Mouse (Mus musculus) midbrain, postnatal 0 days (tissue): Measurements from ENCODE around the gene Rbbp7. TPM values are rescaled to one million over a fixed set of nuclear protein-coding genes. Genes with fewer than 3 reads are reported as not detected.

Source experiments
- ATAC-seq: fragments of 200-750 bp; cut with Nextera tagmentation; 2 replicates; pipeline ENCODE4 v1.8.0; 2017; ENCODE audit warnings: moderate number of reproducible peaks, mild to moderate bottlenecking, moderate TSS enrichment, moderate library complexity; ENCODE audit not compliant: low FRiP score
- DNase-seq: peaks from one replicate; pipeline ENCODE4 v3.0.0-alpha.2; 2015; ENCODE audit warnings: low spot score
- H3K27ac ChIP-seq: fragments of 300-500 bp; sonication (generic); 2 replicates; pipeline ENCODE4 v1.5.1; 2014; ENCODE audit warnings: low read depth, mild to moderate bottlenecking, low read length, mixed read lengths
- H3K27me3 ChIP-seq: fragments of 300-500 bp; sonication (generic); 2 replicates; pipeline ENCODE4 v1.6.1; 2014; ENCODE audit warnings: low read length, control low read depth, mixed read lengths; ENCODE audit not compliant: insufficient read depth
- H3K36me3 ChIP-seq: fragments of 300-500 bp; sonication (generic); 2 replicates; pipeline ENCODE4 v1.6.1; 2014; ENCODE audit warnings: low read length, control low read depth, mixed read lengths; ENCODE audit not compliant: insufficient read depth
- H3K4me1 ChIP-seq: fragments of 300-500 bp; sonication (generic); 2 replicates; pipeline ENCODE4 v1.6.1; 2014; ENCODE audit warnings: mild to moderate bottlenecking, control low read depth, antibody characterized with exemption, low read length, mixed read lengths; ENCODE audit not compliant: insufficient read depth
- H3K4me2 ChIP-seq: fragments of 300-500 bp; sonication (generic); 2 replicates; pipeline ENCODE4 v1.6.1; 2014; ENCODE audit warnings: low read depth, mild to moderate bottlenecking, low read length, mixed read lengths; ENCODE audit not compliant: poor library complexity, severe bottlenecking
- H3K4me3 ChIP-seq: fragments of 300-500 bp; sonication (generic); 2 replicates; pipeline ENCODE4 v1.5.1; 2014; ENCODE audit warnings: low read depth, mild to moderate bottlenecking, low read length, moderate library complexity
- H3K9ac ChIP-seq: fragments of 300-500 bp; sonication (generic); replicated peaks from 2 replicates; pipeline ENCODE4 v1.6.1; 2014; ENCODE audit warnings: mild to moderate bottlenecking, low read length, moderate library complexity, mixed read lengths; ENCODE audit not compliant: poor library complexity, severe bottlenecking
- H3K9me3 ChIP-seq: fragments of 300-500 bp; sonication (generic); 2 replicates; pipeline ENCODE4 v1.6.1; 2016; ENCODE audit warnings: low read length, control low read depth
- CTCF ChIP-seq: IDR thresholded peaks from 2 replicates; pipeline ENCODE4 v1.5.1; 2016; ENCODE audit warnings: antibody characterized with exemption, mild to moderate bottlenecking
- WGBS: fragments of 180-500 bp; shearing (Covaris S2); extraction: QIAGEN DNeasy Blood & Tissue Kit; methylation state at CpG from one replicate; pipeline ENCODE4 v1.1.7; 2014; 5-methylcytosine and 5-hydroxymethylcytosine counted together
- polyA plus RNA-seq: library from polyadenylated mRNA; unstranded; fragments of >200 nt; fragmentation: Nextera tagmentation; extraction: Ambion mirVana; gene quantifications from 2 replicates; pipeline ENCODE4 v1.2.1, GENCODE M21; 2015
- total RNA-seq: library from RNA; depleted of rRNA; stranded (reverse); fragments of >200 nt; gene quantifications from 2 replicates; pipeline ENCODE4 v1.2.3, GENCODE M21; 2014

The Rbbp7 gene
- total and polyA plus RNA-seq, 2 experiments from 2014 or later = 113 to 240 TPM

DNA sequence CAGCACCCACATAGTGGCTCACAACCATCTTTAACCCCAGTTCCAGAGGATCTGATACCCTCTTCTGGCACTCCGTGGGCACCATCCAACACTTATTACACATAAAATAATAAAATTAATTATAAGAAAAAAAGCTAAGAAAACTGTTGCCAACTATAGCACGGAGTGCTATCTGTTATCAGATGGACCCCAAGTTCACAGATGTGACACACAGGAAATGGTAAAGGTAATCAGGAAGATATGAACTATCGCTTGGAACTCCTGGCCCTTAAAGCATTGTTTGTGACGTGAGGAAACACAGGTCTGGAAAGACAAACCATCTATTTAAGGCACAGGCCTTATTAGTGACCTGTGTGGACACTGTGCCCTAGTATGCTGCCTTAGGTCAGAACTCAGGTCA lies 30.2 kb upstream of the Rbbp7 start:
- Histone ChIP-seq H3K4me3 (no peak overlapping the region), H3K4me2 (no peak overlapping the region), H3K9me3 (no peaks in the 10 kb centered on the region), H3K27ac (no peak overlapping the region), H3K36me3 (no peaks in the 10 kb centered on the region), H3K27me3 (no peaks in the 10 kb centered on the region), H3K4me1 (no peaks in the 10 kb centered on the region), H3K9ac (no peak overlapping the region)
- no peak for ATAC-seq
- 84% methylated on average over 4 of the region's 4 CpGs for WGBS
- TF ChIP-seq CTCF = no peak
- no peak for DNase-seq

DNA sequence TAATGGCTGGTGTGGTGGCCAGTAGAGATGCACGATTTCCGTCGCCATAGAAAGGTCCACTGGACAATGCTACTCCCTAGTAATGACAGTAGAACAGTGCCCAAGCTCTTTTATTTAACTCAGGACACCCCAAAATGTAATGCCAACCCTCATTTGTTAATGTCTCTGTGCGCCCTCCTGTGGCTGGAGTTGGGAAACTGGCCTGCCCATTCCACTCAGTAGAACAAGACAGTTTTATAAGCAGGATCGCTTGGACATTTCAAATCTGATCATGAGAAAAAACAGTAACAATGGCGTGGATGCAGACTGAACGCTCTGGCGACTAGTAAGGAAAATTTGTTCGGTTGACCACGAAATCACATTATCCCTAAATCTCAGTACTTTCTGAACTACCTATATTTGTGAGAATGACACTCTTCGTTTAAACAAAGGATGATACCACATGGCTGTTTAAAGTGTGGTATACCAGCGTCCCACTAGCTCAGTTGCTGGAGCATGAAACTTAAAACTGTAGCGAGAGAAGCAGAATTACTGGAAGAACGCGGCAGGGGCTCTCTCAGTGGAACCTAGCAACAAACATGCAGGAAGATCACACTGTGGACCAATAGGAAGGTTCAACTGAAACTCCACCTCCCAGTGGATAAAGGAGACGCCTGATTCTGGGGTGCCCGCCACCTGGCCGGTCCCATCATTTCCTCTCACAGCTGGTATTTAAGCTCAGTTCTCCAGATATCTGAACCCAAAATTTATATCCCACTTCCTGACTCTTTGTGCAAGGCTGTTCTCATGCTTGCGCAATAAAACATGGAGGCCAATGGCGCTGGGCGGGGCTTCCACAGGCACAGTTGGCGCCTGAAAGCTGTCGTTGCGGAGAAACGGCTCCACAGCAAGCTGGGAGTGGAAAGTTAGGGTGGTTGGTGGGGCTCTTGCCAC lies 24.9 kb upstream of the Rbbp7 start:
- H3K9me3 ChIP-seq = no peaks in the 10 kb centered on the region
- peak overlapping the region; percentile 31 for H3K4me3 ChIP-seq
- peak overlapping the region; percentile 87 for H3K27ac ChIP-seq
- H3K9ac ChIP-seq = peak overlapping the region; percentile 30
- peak; percentile 89 for ATAC-seq
- peak overlapping the region; percentile 45 for H3K4me2 ChIP-seq
- peak; percentile 74 for TF ChIP-seq CTCF
- WGBS = 27% methylated on average over 25 of the region's 25 CpGs
- H3K36me3 ChIP-seq = no peaks in the 10 kb centered on the region
- no peaks in the 10 kb centered on the region for H3K4me1 ChIP-seq
- peak; percentile 76 for DNase-seq
- H3K27me3 ChIP-seq = no peaks in the 10 kb centered on the region

DNA sequence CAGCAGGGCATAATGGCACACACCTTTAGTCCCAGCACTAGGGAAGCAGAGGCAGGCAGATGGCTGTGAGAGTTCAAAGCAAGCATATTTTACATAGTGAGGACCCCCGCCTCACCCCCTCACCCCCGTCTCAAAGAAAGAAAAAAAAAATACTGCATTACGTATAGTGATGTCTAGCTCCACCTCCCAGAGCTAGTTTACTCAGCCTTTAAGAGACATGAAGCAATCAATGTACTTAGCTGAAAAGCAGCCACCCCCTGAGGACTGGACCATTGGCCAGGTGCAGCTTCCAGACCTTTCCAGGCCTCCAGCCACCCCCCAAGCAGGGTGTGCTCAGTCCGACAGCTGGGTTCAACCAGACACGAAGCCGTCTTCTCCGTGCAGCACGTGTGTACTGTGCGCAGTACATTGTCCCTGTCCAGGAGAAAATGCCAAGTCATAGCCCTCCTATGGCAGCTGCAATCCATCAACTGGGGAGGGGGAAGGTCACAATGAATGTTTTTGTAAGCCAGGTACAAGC lies 24.0 kb upstream of the Rbbp7 start:
- Histone ChIP-seq H3K4me1 (no peaks in the 10 kb centered on the region), H3K9ac (peak overlapping the region; percentile 30; the same call in 1 of the 2 replicates), H3K9me3 (no peaks in the 10 kb centered on the region), H3K36me3 (no peaks in the 10 kb centered on the region), H3K4me2 (peak overlapping the region; percentile 45), H3K4me3 (peak overlapping the region; percentile 31), H3K27me3 (no peaks in the 10 kb centered on the region), H3K27ac (peak overlapping the region; percentile 87)
- 43% methylated on average over 9 of the region's 9 CpGs for WGBS
- ATAC-seq = peak; percentile 55
- no peak for TF ChIP-seq CTCF
- peak; percentile 32 for DNase-seq

DNA sequence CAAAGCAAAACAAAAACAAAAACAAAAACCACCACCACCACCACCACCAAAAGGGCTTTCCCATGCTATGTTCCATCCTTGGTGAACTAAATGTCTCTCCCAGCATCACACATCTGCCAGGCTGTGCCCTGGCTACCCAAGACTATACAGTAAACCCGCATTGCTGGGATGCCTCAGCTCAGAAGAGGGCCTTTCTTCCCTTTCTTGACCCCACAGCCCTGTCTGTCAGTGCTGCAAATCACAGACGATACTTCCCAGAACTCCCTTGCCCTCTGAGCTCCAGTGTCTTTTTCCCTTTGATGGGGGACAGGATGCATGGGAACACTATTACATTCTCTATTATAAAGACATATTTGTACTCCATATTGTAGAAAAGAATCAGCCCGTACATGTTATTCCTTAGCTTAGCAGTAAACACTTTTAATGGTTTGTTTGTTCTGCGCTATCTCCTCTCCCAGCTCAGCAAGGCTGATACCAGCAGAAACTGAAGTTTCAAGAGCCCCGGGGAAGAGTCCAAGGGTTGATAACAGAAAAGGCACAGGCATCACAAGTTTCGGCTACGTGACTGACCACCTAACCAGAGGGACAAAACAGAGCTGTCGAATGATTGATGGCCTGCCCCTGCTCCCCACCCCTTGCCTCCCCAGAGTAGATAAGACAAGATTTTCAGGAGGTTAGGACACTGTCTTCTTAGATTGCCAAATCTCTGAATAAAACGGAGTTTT lies 11.3 kb upstream of the Rbbp7 start:
- DNase-seq (no peak), ATAC-seq (no peak)
- no peak for TF ChIP-seq CTCF
- H3K9ac ChIP-seq = no peak overlapping the region
- H3K4me3 ChIP-seq = no peak overlapping the region
- no peaks in the 10 kb centered on the region for H3K36me3 ChIP-seq
- H3K4me2 ChIP-seq = no peak overlapping the region
- H3K27me3 ChIP-seq = no peaks in the 10 kb centered on the region; the same call in 1 of the 2 replicates
- H3K9me3 ChIP-seq = no peaks in the 10 kb centered on the region
- no peaks in the 10 kb centered on the region for H3K4me1 ChIP-seq
- 56% methylated on average over 9 of the region's 9 CpGs for WGBS
- no peak overlapping the region for H3K27ac ChIP-seq

DNA sequence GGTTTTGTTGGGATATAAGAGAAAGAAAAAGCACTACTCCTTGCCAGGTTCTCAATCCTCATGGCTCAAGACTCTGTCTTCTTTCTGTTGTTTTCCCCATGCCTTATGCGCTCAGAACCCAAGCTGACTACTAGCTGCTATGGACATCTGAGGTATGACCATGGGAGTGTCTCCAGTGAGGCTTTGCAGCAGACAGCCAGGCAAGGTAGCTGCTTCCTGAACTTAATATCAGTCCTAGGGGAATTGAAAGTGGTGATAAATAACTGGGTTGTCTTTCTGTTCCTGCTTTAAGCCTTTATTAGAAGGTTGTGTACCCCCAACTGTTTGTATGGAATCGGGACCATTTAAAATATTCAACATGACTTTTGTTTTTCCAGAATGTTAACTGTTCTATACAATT lies 7.8 kb upstream of the Rbbp7 start:
- Histone ChIP-seq H3K27me3 (no peaks in the 10 kb centered on the region; the same call in 1 of the 2 replicates), H3K4me1 (no peaks in the 10 kb centered on the region), H3K9ac (no peak overlapping the region), H3K27ac (no peak overlapping the region), H3K36me3 (no peaks in the 10 kb centered on the region), H3K9me3 (no peaks in the 10 kb centered on the region), H3K4me3 (no peak overlapping the region), H3K4me2 (no peak overlapping the region)
- WGBS = 98% methylated on average over 2 of the region's 2 CpGs
- DNase-seq (no peak), ATAC-seq (no peak)
- no peak for TF ChIP-seq CTCF
